Mouse (Mus musculus) gastrocnemius, postnatal 4 days (tissue): ENCODE results near the gene Uchl4. TPM values are rescaled to one million over a fixed set of nuclear protein-coding genes. Genes with fewer than 3 reads are reported as not detected.
"Not testable (repeated sequence)": the region's sequence is repeated elsewhere in the genome, so short reads cannot be mapped to it uniquely, and the experiment has no call there.

Experiments used
- DNase-seq, 2 experiments: peaks; one replicate each; pipeline ENCODE4 v3.0.0; 2021 to 2022; ENCODE audit warnings: low spot score in 2 of 2, mixed read lengths in 2 of 2
- total RNA-seq, 2 experiments: library from RNA; stranded (reverse); gene quantifications; 2 replicates each; pipeline ENCODE4 v1.2.3; 2021

Uchl4 gene
- total RNA-seq, 2 experiments from 2014 or later, result 1.9 to 2.9 TPM

DNA sequence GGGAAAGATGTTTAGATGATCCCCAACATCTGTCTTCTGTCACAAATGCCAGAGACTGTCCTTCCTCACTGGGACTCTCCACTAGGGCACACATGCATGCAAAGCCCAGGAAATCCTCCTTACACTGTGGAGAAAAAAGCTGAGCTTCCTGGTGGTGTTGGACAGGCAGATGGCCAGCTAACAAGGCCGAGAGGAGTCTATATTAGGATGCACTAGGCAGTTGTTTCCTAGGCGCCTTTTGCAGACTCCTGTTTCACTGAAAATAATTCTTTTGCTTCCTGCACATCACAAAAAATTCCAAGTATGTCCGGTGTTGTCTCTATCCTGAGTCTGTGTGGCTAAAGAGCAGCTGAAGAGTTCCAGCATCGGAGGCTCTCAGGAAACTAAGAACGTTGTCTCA, 3.8 kb upstream of the Uchl4 start:
- no peak for DNase-seq

- no peak for DNase-seq
Measured at GRCm38 (mm10) chr9:64231674-64232073, 3.3 kb upstream of the Uchl4 start.

DNA sequence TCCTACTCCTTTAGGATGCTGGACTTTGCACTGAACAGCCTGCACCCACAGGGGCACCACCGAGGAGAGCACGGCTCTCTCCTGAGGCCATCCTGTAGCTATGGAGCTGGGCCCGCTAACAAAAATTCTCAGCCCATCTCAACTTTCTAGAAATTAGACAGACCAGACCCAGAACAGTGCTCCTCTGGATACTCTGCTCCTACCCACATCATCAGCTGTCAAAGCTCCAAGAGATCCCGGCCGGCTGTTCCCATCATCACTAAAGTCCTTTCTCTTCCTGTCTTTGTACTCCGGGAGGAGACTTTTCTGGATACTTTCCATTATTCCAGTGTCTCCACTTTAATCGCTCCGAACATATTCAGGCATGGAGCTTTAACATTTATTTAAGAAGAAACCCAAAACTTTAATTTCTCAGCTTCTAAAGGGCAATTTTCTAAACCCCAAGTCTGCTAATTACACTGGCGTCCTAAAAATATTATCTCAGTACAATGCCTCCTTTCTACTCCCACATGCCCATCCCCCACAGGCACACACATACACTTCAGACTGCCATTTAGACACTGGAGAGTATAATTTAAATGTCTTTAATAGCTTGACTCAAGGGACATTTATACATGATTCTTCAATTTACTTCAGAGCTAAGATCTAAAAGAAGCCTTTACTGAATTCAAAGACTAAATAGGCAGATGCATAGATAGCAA, 2.6 kb upstream of the Uchl4 start:
- DNase-seq, result peak in 1 of 2 experiments; percentile 53

DNA sequence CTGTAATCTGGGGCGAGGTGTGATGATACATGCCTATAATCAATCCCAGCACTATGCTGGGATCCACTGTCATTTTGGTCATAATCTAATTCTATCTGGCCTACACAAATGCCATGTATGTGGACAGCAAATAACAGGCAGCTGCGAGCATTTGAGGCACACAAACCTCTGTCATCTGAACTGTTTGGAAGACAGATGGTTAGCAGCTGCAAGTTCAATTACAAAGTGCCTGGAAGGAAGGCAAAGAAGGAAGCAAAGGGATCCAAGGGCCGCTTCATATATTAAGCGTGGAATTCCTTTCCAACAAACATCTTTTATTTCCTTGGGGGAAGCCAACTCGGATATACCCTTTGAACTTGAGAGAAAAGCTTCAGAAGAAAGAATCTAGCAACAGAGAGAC, 1.3 kb upstream of the Uchl4 start:
- no peak for DNase-seq

DNA sequence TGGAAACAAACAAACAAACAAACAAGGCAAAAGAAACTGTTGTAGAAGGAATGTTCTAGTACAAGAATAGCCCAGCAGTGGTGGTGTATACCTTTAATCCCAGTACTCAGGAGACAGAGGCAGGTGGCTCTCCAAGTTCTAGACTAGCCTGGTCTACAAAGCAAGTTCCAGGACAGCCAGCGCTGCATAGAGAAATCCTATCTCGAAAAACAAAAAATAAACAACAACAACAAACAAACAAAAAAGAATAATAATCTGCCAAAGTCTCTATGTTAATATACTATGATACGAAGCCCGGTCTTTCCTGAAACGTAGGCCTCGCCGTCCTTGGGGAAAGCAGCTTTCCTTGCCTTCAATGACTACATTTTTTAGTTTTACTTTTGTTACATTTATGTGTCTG, 1.1 kb downstream of the Uchl4 start:
- DNase-seq, result no peak

DNA sequence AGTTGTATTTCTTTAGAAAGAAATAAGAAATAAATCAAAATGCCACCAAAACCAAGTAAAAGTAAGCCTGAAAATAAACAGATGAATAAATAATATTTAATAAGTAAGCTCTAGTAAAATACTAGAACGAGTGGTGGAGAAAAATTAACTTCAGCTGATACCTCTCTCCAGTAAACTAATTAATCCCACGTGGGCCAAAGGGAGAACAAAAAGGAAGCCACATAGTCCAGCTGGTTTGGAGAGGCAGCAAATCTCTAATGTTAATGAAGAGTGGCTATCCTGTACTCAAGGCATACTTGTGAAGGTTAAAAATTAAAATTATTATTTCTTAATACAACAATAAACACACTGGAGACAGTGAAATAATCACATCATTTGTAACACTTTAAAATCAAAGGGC, 5.1 kb downstream of the Uchl4 start:
- DNase-seq, result no peak

- no peak for DNase-seq
Measured at GRCm38 (mm10) chr9:64240681-64241080, 5.7 kb downstream of the Uchl4 start.

GRCm38 (mm10) chr9:64242381-64242831, 7.4 kb downstream of the Uchl4 start:
- DNase-seq, result no peak

- DNase-seq, result no peak
Measured at GRCm38 (mm10) chr9:64249371-64249770, 14.4 kb downstream of the Uchl4 start.

- no peak for DNase-seq
Measured at GRCm38 (mm10) chr9:64250111-64250730, 15.2 kb downstream of the Uchl4 start.

DNA sequence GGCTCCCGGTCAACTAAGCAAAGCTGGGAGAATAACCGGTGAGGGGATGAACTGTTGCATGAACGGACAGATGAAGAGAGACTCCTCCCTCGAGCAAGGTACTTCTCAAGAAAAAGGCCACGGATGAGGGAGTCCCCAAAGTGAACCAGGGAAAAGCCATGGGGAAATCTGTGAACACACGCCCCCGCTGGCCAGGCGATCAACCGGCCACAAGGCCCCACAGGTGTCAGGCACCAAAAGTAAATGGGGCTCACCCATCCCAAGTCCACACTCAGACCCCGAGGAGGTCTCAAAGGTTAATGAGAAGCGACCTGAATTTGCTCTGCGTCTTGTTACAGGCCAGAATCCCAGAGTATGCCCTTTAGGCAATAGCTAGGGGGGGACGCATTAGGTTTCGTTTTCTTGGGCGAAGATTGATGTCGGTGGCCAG, 17.6 kb downstream of the Uchl4 start:
- DNase-seq, result peak in 1 of 2 experiments; percentile 22

DNA sequence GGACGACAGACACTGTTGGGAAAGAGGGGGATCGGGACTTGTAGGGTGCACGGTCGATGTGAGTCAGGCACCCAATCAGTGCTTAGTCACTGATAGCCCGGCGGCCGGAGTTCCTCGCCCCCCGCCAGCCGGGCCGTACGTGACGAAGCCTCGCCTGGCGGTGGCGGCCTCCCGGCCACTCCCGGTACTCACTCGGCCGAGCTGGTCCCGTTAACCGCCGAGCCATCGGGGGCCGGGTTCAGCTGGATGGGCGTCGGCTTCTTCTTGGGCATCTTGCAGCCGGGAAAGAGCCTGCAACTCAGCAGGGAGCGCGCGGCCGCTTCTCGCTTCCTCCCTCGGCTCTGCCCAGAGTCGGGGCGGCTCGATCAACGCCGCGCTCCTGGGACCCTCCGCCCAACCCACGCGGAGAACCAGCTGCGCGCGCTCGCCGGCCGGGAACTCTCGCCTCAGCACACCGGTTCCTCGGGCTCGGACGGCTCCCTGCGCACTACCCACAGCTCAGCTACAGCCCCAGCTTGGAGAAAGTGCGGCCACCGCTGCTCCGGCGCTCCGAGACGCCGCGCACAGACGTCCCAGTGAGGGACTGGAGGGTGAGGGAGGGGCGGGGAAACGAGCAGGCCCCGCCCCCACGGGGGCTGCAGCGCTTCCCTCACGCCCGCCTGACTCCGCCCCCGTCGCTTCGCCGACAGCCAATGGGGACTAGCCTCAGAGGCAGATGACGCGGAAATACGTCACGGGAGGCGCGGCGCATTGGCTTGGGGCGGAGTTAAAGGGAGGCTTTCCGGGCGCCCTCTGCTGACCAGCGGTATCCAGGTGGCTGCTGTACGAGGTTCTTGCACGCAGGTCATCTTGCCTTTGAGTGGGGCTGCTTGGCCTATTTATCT, 18.3 kb downstream of the Uchl4 start, which contains the start of gene Map2k1:
Gene Map2k1 (minus strand): TSS at position 611 of the 884 bp plus-strand sequence.
- peak; percentile 100 for DNase-seq

GRCm38 (mm10) chr9:64255422-64255821, 20.4 kb downstream of the Uchl4 start:
- no peak for DNase-seq

DNA sequence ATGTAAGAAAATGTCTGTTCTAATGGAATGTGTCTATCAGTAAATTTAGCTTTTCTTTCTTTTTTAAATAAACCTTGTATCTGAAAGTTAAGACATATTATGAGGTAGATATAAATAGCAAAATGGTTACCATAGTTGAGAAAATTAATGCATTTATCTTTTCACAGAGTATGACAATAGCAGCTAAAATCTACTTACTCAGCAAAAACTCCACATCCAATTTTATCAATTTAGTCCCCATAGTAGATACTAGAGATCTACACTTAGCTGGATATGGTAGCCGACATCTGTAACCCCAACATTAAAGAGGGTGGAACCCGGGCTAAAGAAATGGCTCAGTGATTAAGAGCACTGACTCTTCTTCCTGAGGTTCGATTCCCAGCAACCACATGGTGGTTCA, 21.2 kb downstream of the Uchl4 start:
- no peak for DNase-seq

DNA sequence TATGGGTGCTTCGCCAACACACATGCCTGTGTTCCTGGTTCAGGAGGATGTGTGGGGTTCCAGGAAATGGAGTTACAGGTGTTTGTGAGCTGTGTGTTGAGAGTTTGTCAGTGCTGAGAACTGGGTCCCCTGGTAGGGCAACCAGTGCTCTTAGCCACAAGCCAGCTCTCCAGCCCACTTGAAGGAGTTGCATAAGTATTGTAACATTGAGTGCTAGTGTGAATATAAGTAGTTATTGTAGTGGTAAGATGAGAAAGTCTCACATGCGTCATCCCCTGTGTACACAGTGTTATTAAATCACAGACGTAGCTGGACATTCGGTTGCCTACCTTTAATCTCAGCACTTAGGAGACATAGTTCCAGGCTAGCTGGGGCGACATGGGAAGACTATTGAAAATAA, 24.9 kb downstream of the Uchl4 start:
- DNase-seq, result no peak

GRCm38 (mm10) chr9:64261023-64261422, 26.0 kb downstream of the Uchl4 start:
- DNase-seq, result no peak

- no peak for DNase-seq
Measured at GRCm38 (mm10) chr9:64264813-64265212, 29.8 kb downstream of the Uchl4 start.

- no peak for DNase-seq
Measured at GRCm38 (mm10) chr9:64267231-64267630, 32.2 kb downstream of the Uchl4 start.

GRCm38 (mm10) chr9:64268196-64268595, 33.2 kb downstream of the Uchl4 start:
- no peak for DNase-seq

- DNase-seq, result not testable (repeated sequence)
Measured at GRCm38 (mm10) chr9:64268836-64269235, 33.8 kb downstream of the Uchl4 start.

DNA sequence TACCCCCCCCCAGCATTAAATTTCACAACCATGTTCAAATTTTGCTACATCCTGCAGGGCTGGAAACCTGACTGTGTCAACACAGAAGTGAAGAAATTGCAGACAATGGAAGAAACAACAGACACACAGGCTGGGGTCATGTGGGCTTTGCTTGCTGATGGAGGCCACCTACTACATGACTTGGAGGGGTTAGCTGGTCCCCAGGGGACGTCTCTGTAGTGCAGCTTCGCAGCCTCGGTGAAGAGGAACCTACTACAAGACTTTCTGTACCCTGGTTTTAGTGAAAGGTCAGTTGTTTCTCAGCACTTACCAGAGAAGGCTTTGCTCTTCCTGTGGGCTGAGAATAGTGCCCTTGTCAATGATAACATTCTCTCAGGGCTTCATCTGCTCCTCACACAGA, 36.2 kb downstream of the Uchl4 start:
- no peak for DNase-seq

DNA sequence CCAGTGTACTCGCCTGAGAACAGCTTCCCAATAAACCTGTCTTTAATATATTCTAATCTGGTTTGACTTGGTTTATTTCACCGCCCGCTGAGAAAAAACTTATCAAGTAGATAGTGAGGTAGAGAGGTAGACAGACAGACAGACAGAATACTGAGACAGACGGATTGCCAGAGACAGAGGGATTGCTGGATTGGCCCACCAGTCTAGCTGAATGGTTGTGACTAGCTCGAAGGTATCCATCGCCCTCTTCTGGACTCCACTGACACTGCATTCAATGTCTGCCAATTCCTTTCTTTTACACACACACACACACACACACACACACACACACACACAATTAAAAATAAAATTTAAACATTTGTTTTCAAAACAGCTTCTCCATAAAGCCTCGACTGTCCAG, 37.6 kb downstream of the Uchl4 start:
- peak in 1 of 2 experiments; percentile 37 for DNase-seq
